ENCODE assay signal across 8 mouse cellular contexts in the genomic region with DNA sequence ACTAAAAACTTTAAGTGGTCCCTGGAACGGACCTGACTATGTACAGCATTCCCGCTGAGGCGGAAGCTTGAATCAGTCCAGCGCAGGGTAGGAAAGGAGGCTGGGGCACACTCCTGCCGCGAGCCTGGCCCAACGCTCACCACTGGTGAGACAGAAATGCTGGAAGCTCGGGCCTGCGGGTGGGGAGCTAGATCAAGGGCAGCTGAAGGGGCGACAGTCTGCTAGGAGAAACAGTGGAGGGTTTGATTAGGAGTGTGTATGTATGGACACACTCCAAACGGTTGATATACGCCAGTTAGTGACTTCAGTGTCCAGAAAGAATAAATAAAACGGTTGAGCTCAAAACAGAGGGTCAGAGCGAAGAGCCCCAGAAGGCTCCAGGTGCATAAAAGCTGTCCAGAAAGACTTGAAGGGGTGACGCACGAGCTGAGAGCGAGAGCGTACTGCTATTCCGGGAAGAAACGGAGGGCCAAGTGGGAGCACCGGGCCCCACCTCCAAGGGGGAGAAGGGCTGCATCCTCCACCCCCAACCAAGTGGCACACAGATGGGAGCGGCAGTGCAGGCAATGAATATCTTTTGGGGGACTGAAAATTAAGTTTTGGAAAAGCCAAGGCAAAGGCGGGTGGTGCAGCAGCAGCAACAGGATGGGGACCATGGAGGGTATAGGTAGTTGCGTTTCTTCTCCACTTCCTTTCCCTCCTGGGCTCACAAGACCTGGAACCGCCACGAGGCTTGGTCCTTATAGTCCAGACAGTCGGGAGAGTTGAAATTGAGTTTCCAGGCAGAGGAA. TPM values are rescaled to one million over a fixed set of nuclear protein-coding genes. Genes with fewer than 3 reads are reported as not detected.
A peak's percentile ranks its signal among the peaks of the same experiment; 100 is the strongest.
DNase-seq lines count a peak whose midpoint lies in the region; ATAC-seq lines count a peak whose summit lies in the region.

No protein-coding gene starts in this region.

- WGBS in neural tube, embryonic 15.5 days: 1% methylated on average over 27 of the region's 27 CpGs
- 5% methylated on average over 27 of the region's 27 CpGs for WGBS in hindbrain, embryonic 13.5 days

- H3K9me3 ChIP-seq in neural tube, embryonic 15.5 days (replicated peaks): no peaks in the 10 kb centered on the region
- H3K9me3 ChIP-seq in hindbrain, embryonic 13.5 days: no peaks in the 10 kb centered on the region

- ATAC-seq in neural tube, embryonic 15.5 days (ENCODE audit: low FRiP score): no peak
- no peak for ATAC-seq in hindbrain, embryonic 13.5 days (ENCODE audit: low FRiP score)

- H3K4me3 ChIP-seq in neural tube, embryonic 15.5 days (replicated peaks): no peak overlapping the region
- peak overlapping the region; percentile 18; the same call in 1 of the 2 replicates for H3K4me3 ChIP-seq in hindbrain, embryonic 13.5 days

- H3K27me3 ChIP-seq in neural tube, embryonic 15.5 days (replicated peaks): peaks cover 89% of the 10 kb centered on the region
- peaks cover 94% of the 10 kb centered on the region for H3K27me3 ChIP-seq in hindbrain, embryonic 13.5 days
- H3K27me3 ChIP-seq in splenic B cell, adult 2 months (ENCODE audit: control insufficient read depth, insufficient read depth, low read length, poor library complexity, severe bottlenecking): peaks cover 3% of the 10 kb centered on the region

- no peak overlapping the region for H3K9ac ChIP-seq in neural tube, embryonic 15.5 days (replicated peaks)
- no peak overlapping the region for H3K9ac ChIP-seq in hindbrain, embryonic 13.5 days

- H3K4me1 ChIP-seq in neural tube, embryonic 15.5 days: peaks cover 9% of the 10 kb centered on the region
- H3K4me1 ChIP-seq in hindbrain, embryonic 13.5 days (replicated peaks): peaks cover 22% of the 10 kb centered on the region

- H3K4me2 ChIP-seq in neural tube, embryonic 15.5 days: no peak overlapping the region
- H3K4me2 ChIP-seq in hindbrain, embryonic 13.5 days: 0 out of 2 replicates have a peak overlapping the region, but pooled peaks have one; percentile 42

- DNase-seq in cerebellum, postnatal 10 days: peak; percentile 52 to 56
- no peak for DNase-seq in cerebellum, adult 9-10 months
- peak; percentile 69 for DNase-seq in neural tube, embryonic 10.5 days (ENCODE audit: extremely low spot score, low spot score)
- peak; percentile 6 for DNase-seq in splenic B cell, adult 2 months (ENCODE audit: low read depth, low spot score)
- no peak for DNase-seq in testis, postnatal 14 days (ENCODE audit: low spot score)
- no peak for DNase-seq in spleen, postnatal 36 days (ENCODE audit: low spot score in 2 of 2)

- H3K27ac ChIP-seq in neural tube, embryonic 15.5 days (replicated peaks): no peak overlapping the region
- no peak overlapping the region for H3K27ac ChIP-seq in hindbrain, embryonic 13.5 days

- no peaks in the 10 kb centered on the region for H3K36me3 ChIP-seq in neural tube, embryonic 15.5 days
- no peaks in the 10 kb centered on the region for H3K36me3 ChIP-seq in hindbrain, embryonic 13.5 days
- no peaks in the 10 kb centered on the region for H3K36me3 ChIP-seq in splenic B cell, adult 2 months (ENCODE audit: control insufficient read depth, insufficient read depth, low read length, poor library complexity, severe bottlenecking)

RNA-seq across cellular contexts. Expression of a gene that starts 7.0 kb away (rescaled TPM):
- polyA plus RNA-seq in neural tube, embryonic 15.5 days (2015; fragmentation: Nextera tagmentation; extraction: Ambion mirVana): not detected in 2 replicates
- 1.6 and 2.1 TPM in 2 replicates for polyA plus RNA-seq in hindbrain, embryonic 13.5 days (2015; fragmentation: Nextera tagmentation; extraction: Ambion mirVana)

Comparison
In these comparisons a context has a peak if more than half of its experiments do, and no peak if none do; other contexts are left out.
1. DNase-seq: peak in cerebellum, postnatal 10 days (2 of 2), neural tube, embryonic 10.5 days (single experiment) and splenic B cell, adult 2 months (single experiment); none in cerebellum, adult 9-10 months (single experiment), testis, postnatal 14 days (single experiment) and spleen, postnatal 36 days (0 of 2).